Mouse (Mus musculus): ENCODE measurements around the gene Grm7. TPM values are rescaled to one million over a fixed set of nuclear protein-coding genes. Genes with fewer than 3 reads are reported as not detected.
A peak's percentile ranks its signal among the peaks of the same experiment; 100 is the strongest.

Grm7 gene
- polyA plus RNA-seq, 1 experiment from 2014 or later: 4.2 TPM

DNA sequence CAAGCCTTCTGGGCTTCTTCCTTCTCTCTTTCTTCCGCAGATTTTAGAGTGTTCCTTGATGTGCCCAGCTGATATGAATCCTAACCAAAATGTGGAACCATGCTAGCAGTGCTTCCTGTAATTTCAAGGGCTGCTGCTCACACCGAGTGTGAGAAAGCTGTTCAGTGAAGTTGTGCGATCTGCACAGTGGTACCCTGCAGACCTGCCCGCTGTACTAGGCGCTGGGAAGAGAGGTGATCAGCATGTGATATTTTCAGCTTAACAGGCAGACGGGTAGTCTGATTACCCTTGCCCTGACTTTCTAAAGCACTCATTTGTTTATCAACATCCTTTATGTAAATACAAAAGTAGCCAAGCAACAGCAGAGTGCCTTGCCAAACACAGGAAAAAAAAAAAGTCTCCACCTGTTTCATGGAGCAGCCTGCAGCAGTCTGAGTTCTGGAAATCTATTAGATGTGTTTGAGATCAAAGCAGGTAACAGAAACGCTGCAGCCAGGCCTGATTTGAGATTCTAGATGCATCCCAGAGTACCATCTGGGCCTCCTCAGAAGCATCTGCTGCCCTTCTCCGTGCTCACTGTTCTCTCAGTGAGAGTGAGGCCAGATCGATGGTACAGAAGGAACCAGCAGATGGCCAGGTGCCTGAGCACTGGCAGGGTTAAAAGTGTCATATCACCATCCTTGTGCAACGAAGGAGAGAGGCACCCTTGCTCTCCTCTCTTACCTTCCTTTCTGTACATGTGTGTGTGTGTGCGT is 727.4 kb downstream of the Grm7 start:
- peak; percentile 81 for ATAC-seq (ENCODE audit: low FRiP score, low read depth)
- H3K9ac ChIP-seq (replicated peaks): no peak overlapping the region
- no peaks in the 10 kb centered on the region for H3K36me3 ChIP-seq
- H3K9me3 ChIP-seq: no peaks in the 10 kb centered on the region
- H3K4me3 ChIP-seq: no peak overlapping the region
- no peak overlapping the region for H3K4me2 ChIP-seq (replicated peaks)
- H3K27me3 ChIP-seq: no peaks in the 10 kb centered on the region
- H3K4me1 ChIP-seq: peaks cover 27% of the 10 kb centered on the region
- H3K27ac ChIP-seq (replicated peaks): peak overlapping the region; percentile 43
- WGBS: 30% methylated on average over 10 of the region's 11 CpGs

- Histone ChIP-seq H3K27me3 (no peaks in the 10 kb centered on the region), H3K4me3 (no peak overlapping the region), H3K9me3 (no peaks in the 10 kb centered on the region), H3K4me2 (replicated peaks) (no peak overlapping the region), H3K36me3 (no peaks in the 10 kb centered on the region), H3K27ac (replicated peaks) (no peak overlapping the region), H3K9ac (replicated peaks) (no peak overlapping the region), H3K4me1 (no peaks in the 10 kb centered on the region)
- WGBS: 89% methylated on average over 2 of the region's 2 CpGs
- no peak for ATAC-seq (ENCODE audit: low FRiP score, low read depth)
These were observed 735.3 kb downstream of the Grm7 start for GRCm38 (mm10) chr6:111380710-111381109.

DNA sequence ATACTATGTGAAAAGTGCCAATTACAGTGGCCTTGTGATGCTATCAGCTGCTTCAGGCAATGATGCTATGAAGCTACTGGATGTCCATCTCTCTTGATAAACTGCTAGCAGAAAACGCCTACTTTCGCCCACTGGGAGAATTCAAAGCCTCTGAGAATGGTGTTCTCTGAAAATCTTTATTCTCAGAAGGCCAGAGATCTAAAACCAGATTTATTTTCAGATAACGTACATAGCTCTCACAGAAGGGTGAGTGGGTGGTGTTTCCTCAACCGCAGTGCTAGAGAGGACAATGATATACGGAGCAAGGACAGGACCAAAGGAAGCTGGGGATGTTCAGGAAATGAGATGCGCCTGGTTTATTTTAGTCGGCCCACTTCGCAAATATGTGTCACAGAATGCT is 763.4 kb downstream of the Grm7 start:
- 92% methylated on average over 8 of the region's 8 CpGs for WGBS
- ATAC-seq (ENCODE audit: low FRiP score, low read depth): no peak

DNA sequence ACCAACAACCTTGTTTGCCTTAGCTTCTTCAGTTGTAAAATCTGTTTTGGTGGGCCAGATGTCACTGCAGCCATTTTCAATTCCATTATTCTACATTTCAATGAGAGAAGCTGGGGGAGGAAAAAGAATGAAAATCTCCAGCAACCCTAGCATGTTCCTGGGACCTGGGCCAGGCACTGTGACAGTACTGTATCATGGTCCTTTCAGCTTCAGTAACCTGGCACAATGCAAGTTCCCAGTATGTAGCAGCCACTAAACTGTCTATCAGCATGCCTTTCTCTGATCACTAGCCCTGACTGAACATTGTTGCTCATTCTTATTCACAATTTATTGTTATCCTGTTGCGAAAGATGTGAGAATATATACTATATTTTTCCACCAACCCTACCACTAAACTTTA is 779.4 kb downstream of the Grm7 start:
- Histone ChIP-seq H3K27ac (replicated peaks) (no peak overlapping the region), H3K4me3 (no peak overlapping the region), H3K27me3 (no peaks in the 10 kb centered on the region), H3K9me3 (no peaks in the 10 kb centered on the region), H3K4me2 (replicated peaks) (no peak overlapping the region), H3K36me3 (no peaks in the 10 kb centered on the region), H3K9ac (replicated peaks) (no peak overlapping the region), H3K4me1 (no peaks in the 10 kb centered on the region)
- WGBS: 80% methylated on average over 1 of the region's 1 CpGs
- ATAC-seq (ENCODE audit: low FRiP score, low read depth): no peak; the same call in 1 of the 2 replicates

More for the DNA sequence above, 763.4 kb downstream of the Grm7 start:
- Histone ChIP-seq H3K9ac (replicated peaks) (no peak overlapping the region), H3K36me3 (no peaks in the 10 kb centered on the region), H3K4me1 (no peaks in the 10 kb centered on the region), H3K27ac (replicated peaks) (no peak overlapping the region), H3K27me3 (no peaks in the 10 kb centered on the region), H3K9me3 (no peaks in the 10 kb centered on the region), H3K4me3 (no peak overlapping the region), H3K4me2 (replicated peaks) (no peak overlapping the region)

GRCm38 (mm10) chr6:111446228-111446627 is 800.8 kb downstream of the Grm7 start:
- H3K9me3 ChIP-seq: no peaks in the 10 kb centered on the region
- WGBS: 74% methylated on average over 2 of the region's 2 CpGs
- H3K4me2 ChIP-seq (replicated peaks): no peak overlapping the region
- no peaks in the 10 kb centered on the region for H3K36me3 ChIP-seq
- no peak overlapping the region for H3K4me3 ChIP-seq
- H3K27ac ChIP-seq (replicated peaks): no peak overlapping the region
- H3K27me3 ChIP-seq: no peaks in the 10 kb centered on the region
- H3K4me1 ChIP-seq: peaks cover 7% of the 10 kb centered on the region; the same call in 1 of the 2 replicates
- H3K9ac ChIP-seq (replicated peaks): no peak overlapping the region
- no peak for ATAC-seq (ENCODE audit: low FRiP score, low read depth)

- ATAC-seq (ENCODE audit: low FRiP score, low read depth): no peak
- H3K9ac ChIP-seq (replicated peaks): no peak overlapping the region
These were observed 802.5 kb downstream of the Grm7 start for GRCm38 (mm10) chr6:111447851-111448250.

GRCm38 (mm10) chr6:111449054-111449783 is 803.8 kb downstream of the Grm7 start:
- Histone ChIP-seq H3K4me2 (replicated peaks) (no peak overlapping the region), H3K36me3 (no peaks in the 10 kb centered on the region), H3K27me3 (no peaks in the 10 kb centered on the region), H3K4me3 (no peak overlapping the region), H3K4me1 (peaks cover 7% of the 10 kb centered on the region; the same call in 1 of the 2 replicates), H3K9ac (replicated peaks) (no peak overlapping the region), H3K27ac (replicated peaks) (no peak overlapping the region), H3K9me3 (no peaks in the 10 kb centered on the region)
- 30% methylated on average over 3 of the region's 3 CpGs for WGBS
- peak; percentile 42 for ATAC-seq (ENCODE audit: low FRiP score, low read depth)

More at GRCm38 (mm10) chr6:111447851-111448250, 802.5 kb downstream of the Grm7 start:
- Histone ChIP-seq H3K27me3 (no peaks in the 10 kb centered on the region), H3K4me1 (peaks cover 7% of the 10 kb centered on the region; the same call in 1 of the 2 replicates), H3K27ac (replicated peaks) (no peak overlapping the region), H3K36me3 (no peaks in the 10 kb centered on the region), H3K4me2 (replicated peaks) (no peak overlapping the region), H3K9me3 (no peaks in the 10 kb centered on the region), H3K4me3 (no peak overlapping the region)

GRCm38 (mm10) chr6:111481866-111482265 is 836.5 kb downstream of the Grm7 start:
- Histone ChIP-seq H3K4me3 (no peak overlapping the region), H3K27me3 (no peaks in the 10 kb centered on the region), H3K27ac (replicated peaks) (no peak overlapping the region), H3K9ac (replicated peaks) (no peak overlapping the region), H3K4me2 (replicated peaks) (no peak overlapping the region), H3K4me1 (no peaks in the 10 kb centered on the region), H3K9me3 (no peaks in the 10 kb centered on the region), H3K36me3 (no peaks in the 10 kb centered on the region)
- WGBS: 20% methylated on average over 1 of the region's 1 CpGs
- no peak for ATAC-seq (ENCODE audit: low FRiP score, low read depth)

DNA sequence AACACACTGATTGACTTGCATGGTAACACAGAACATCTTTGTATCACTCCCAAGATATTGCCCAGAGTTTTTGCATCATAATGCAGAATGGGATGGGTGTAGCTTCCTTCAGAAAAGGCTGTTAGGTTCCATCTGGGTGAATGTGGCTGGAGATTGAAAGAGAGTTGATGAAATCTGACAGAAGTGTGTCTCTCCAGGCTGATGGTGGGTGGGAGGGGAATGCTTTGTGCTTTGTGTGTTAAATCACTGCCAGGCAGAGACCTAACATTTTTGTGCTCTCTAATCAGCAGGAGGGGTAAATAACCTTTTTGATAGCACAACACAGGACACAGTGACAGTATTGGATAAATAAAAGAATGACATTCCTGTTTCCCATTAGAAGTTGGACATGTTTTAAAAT is 840.7 kb downstream of the Grm7 start:
- no peak overlapping the region for H3K4me3 ChIP-seq
- H3K4me1 ChIP-seq: no peaks in the 10 kb centered on the region
- H3K27ac ChIP-seq (replicated peaks): no peak overlapping the region
- H3K9me3 ChIP-seq: no peaks in the 10 kb centered on the region
- no peak overlapping the region for H3K9ac ChIP-seq (replicated peaks)
- H3K4me2 ChIP-seq (replicated peaks): no peak overlapping the region
- H3K27me3 ChIP-seq: no peaks in the 10 kb centered on the region
- no peak for ATAC-seq (ENCODE audit: low FRiP score, low read depth)
- H3K36me3 ChIP-seq: no peaks in the 10 kb centered on the region

DNA sequence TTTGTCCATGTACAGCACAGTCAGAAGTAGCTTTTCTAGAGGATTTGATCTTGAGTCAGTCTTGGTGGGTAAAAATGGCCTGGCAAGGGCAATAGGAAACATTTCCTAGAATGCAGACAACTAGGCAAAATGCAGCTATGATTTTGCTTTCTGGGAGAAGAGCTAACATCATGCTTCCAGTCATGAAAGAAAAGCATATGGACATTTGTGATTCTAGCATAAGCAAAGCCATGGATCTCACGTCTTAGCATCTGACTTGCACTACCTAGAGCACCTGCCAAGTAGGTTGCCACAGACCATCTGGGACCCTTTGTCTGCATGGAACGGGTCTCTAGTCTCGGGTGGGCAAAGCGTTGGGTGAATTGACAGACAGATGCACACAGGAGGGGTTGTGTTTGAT is 842.2 kb downstream of the Grm7 start:
- no peaks in the 10 kb centered on the region for H3K4me1 ChIP-seq
- H3K9me3 ChIP-seq: no peaks in the 10 kb centered on the region
- no peak overlapping the region for H3K4me2 ChIP-seq (replicated peaks)
- H3K9ac ChIP-seq (replicated peaks): no peak overlapping the region
- H3K4me3 ChIP-seq: no peak overlapping the region
- 90% methylated on average over 4 of the region's 4 CpGs for WGBS
- H3K36me3 ChIP-seq: no peaks in the 10 kb centered on the region
- H3K27ac ChIP-seq (replicated peaks): no peak overlapping the region
- no peaks in the 10 kb centered on the region for H3K27me3 ChIP-seq
- no peak for ATAC-seq (ENCODE audit: low FRiP score, low read depth)

DNA sequence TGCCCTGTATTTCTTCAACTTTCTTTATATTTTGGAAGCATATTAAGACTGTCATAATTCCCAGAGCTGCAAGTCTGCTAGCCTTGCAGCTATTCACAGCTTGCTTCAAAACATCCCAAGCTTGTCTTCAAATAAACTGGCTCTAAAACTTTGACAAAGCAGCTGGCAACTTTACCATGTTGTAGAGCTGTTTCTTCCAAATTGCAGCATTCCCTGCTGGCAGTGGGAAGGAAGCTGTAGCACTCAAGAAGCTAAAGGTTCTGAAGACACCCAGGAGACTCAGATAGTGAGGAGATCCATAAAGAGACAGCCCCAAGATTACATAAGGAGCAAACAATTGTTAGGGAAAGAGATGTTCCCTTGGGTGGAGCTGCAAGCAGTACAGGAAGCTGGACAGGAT is 846.8 kb downstream of the Grm7 start:
- H3K9ac ChIP-seq (replicated peaks): no peak overlapping the region
- no peak overlapping the region for H3K4me3 ChIP-seq
- no peaks in the 10 kb centered on the region for H3K27me3 ChIP-seq
- no peak for ATAC-seq (ENCODE audit: low FRiP score, low read depth)
- H3K27ac ChIP-seq (replicated peaks): no peak overlapping the region
- no peaks in the 10 kb centered on the region for H3K36me3 ChIP-seq
- H3K9me3 ChIP-seq: no peaks in the 10 kb centered on the region
- H3K4me1 ChIP-seq: no peaks in the 10 kb centered on the region
- H3K4me2 ChIP-seq (replicated peaks): no peak overlapping the region

GRCm38 (mm10) chr6:111499542-111499941 is 854.2 kb downstream of the Grm7 start:
- Histone ChIP-seq H3K27ac (replicated peaks) (no peak overlapping the region), H3K9me3 (no peaks in the 10 kb centered on the region), H3K9ac (replicated peaks) (no peak overlapping the region), H3K4me2 (replicated peaks) (no peak overlapping the region), H3K4me3 (no peak overlapping the region), H3K27me3 (no peaks in the 10 kb centered on the region), H3K4me1 (no peaks in the 10 kb centered on the region), H3K36me3 (no peaks in the 10 kb centered on the region)
- ATAC-seq (ENCODE audit: low FRiP score, low read depth): no peak
- 83% methylated on average over 5 of the region's 5 CpGs for WGBS

All from midbrain, embryonic 12.5 days (tissue).